Mouse (Mus musculus) forebrain, postnatal 0 days (tissue): ENCODE measurements around the gene Glb1l2. TPM values are rescaled to one million over a fixed set of nuclear protein-coding genes. Genes with fewer than 3 reads are reported as not detected.
A peak's percentile ranks its signal among the peaks of the same experiment; 100 is the strongest.

Experiments
- ATAC-seq: fragments of 200-750 bp; cut with Nextera tagmentation; 2 replicates; pipeline ENCODE4 v1.8.0; 2017; ENCODE audit warnings: mild to moderate bottlenecking, moderate library complexity
- DNase-seq: peaks from one replicate; pipeline ENCODE4 v3.0.0-alpha.2; 2015
- H3K27ac ChIP-seq: fragments of 300-500 bp; sonication (generic); 2 replicates; pipeline ENCODE4 v1.5.1; 2014; ENCODE audit warnings: low read depth, mild to moderate bottlenecking, antibody characterized with exemption, low read length, moderate library complexity, mixed read lengths
- H3K27me3 ChIP-seq: fragments of 300-500 bp; sonication (generic); 2 replicates; pipeline ENCODE4 v1.6.1; 2014; ENCODE audit warnings: mild to moderate bottlenecking, low read length, mixed read lengths; ENCODE audit not compliant: insufficient read depth
- H3K36me3 ChIP-seq: fragments of 300-500 bp; sonication (generic); 2 replicates; pipeline ENCODE4 v1.6.1; 2014; ENCODE audit warnings: mild to moderate bottlenecking, moderate library complexity; ENCODE audit not compliant: insufficient read depth
- H3K4me1 ChIP-seq: fragments of 300-500 bp; sonication (generic); 2 replicates; pipeline ENCODE4 v1.6.1; 2014; ENCODE audit warnings: antibody characterized with exemption; ENCODE audit not compliant: insufficient read depth
- H3K4me2 ChIP-seq: fragments of 300-500 bp; sonication (generic); 2 replicates; pipeline ENCODE4 v1.6.1; 2014; ENCODE audit warnings: low read depth, mild to moderate bottlenecking, moderate library complexity
- H3K4me3 ChIP-seq: fragments of 300-500 bp; sonication (generic); 2 replicates; pipeline ENCODE4 v1.5.1; 2014; ENCODE audit warnings: low read depth, low read length, mixed read lengths
- H3K9ac ChIP-seq: fragments of 300-500 bp; sonication (generic); 2 replicates; pipeline ENCODE4 v1.6.1; 2014; ENCODE audit warnings: mild to moderate bottlenecking
- H3K9me3 ChIP-seq: fragments of 300-500 bp; sonication (generic); 2 replicates; pipeline ENCODE4 v1.6.1; 2016; ENCODE audit warnings: low read length
- CTCF ChIP-seq: sonication (generic); IDR thresholded peaks from 2 replicates; pipeline ENCODE4 v1.5.1; 2016; ENCODE audit warnings: antibody characterized with exemption, control low read depth, low read depth
- WGBS: fragments of 180-500 bp; shearing (Covaris S2); extraction: QIAGEN DNeasy Blood & Tissue Kit; methylation state at CpG from one replicate; pipeline ENCODE4 v1.1.7; 2014; 5-methylcytosine and 5-hydroxymethylcytosine counted together
- polyA plus RNA-seq: library from polyadenylated mRNA; unstranded; fragments of >200 nt; fragmentation: Nextera tagmentation; extraction: Ambion mirVana; gene quantifications from 2 replicates; pipeline ENCODE4 v1.2.1, GENCODE M21; 2015
- total RNA-seq: library from RNA; depleted of rRNA; stranded (reverse); fragments of >200 nt; gene quantifications from 2 replicates; pipeline ENCODE4 v1.2.3, GENCODE M21; 2014; rRNA removed

The Glb1l2 gene
- 2.8 and 2.9 TPM in 2 replicates for total RNA-seq
- polyA plus RNA-seq, result 1.7 and 1.9 TPM in 2 replicates

GRCm38 (mm10) chr9:26805935-26806666 is at the start of gene Glb1l2:
TSS of gene Glb1l2 (minus strand) at chr9:26806468.
- H3K36me3 ChIP-seq, result no peaks in the 10 kb centered on the region
- peak; percentile 27 for TF ChIP-seq CTCF
- peak within 1 kb of the TSS; percentile 51 for H3K9ac ChIP-seq
- DNase-seq, result peak; percentile 92
- H3K4me1 ChIP-seq, result no peaks in the 10 kb centered on the region
- 4% methylated on average over 33 of the region's 33 CpGs for WGBS
- no peaks in the 10 kb centered on the region for H3K9me3 ChIP-seq
- peak within 1 kb of the TSS; percentile 83 for H3K4me2 ChIP-seq
- H3K27me3 ChIP-seq, result no peaks in the 10 kb centered on the region
- ATAC-seq, result peak; percentile 100
- peak within 1 kb of the TSS; percentile 54; the same call in 1 of the 2 replicates for H3K27ac ChIP-seq
- H3K4me3 ChIP-seq, result peak within 1 kb of the TSS; percentile 45

GRCm38 (mm10) chr9:26831089-26831488 is 24.8 kb upstream of the Glb1l2 start:
- Histone ChIP-seq H3K9ac (no peak overlapping the region), H3K9me3 (no peaks in the 10 kb centered on the region), H3K27me3 (no peaks in the 10 kb centered on the region), H3K4me1 (no peaks in the 10 kb centered on the region), H3K4me2 (no peak overlapping the region), H3K36me3 (no peaks in the 10 kb centered on the region), H3K4me3 (no peak overlapping the region), H3K27ac (no peak overlapping the region)
- no peak for TF ChIP-seq CTCF
- DNase-seq (no peak), ATAC-seq (no peak)
- WGBS, result 84% methylated on average over 3 of the region's 3 CpGs

- no peak for DNase-seq
- H3K4me1 ChIP-seq, result no peaks in the 10 kb centered on the region
- no peaks in the 10 kb centered on the region for H3K36me3 ChIP-seq
- no peak overlapping the region for H3K9ac ChIP-seq
- no peak overlapping the region for H3K27ac ChIP-seq
- H3K4me3 ChIP-seq, result no peak overlapping the region
- H3K27me3 ChIP-seq, result no peaks in the 10 kb centered on the region
- TF ChIP-seq CTCF, result no peak
- no peaks in the 10 kb centered on the region for H3K9me3 ChIP-seq
- WGBS, result 58% methylated on average over 1 of the region's 1 CpGs
- no peak overlapping the region for H3K4me2 ChIP-seq
- no peak for ATAC-seq
Observed at GRCm38 (mm10) chr9:26819942-26820341, 13.7 kb upstream of the Glb1l2 start.

GRCm38 (mm10) chr9:26808735-26809134 is 2.5 kb upstream of the Glb1l2 start:
- Histone ChIP-seq H3K4me1 (no peaks in the 10 kb centered on the region), H3K4me3 (no peak overlapping the region), H3K27me3 (no peaks in the 10 kb centered on the region), H3K9ac (no peak overlapping the region), H3K27ac (no peak overlapping the region), H3K9me3 (no peaks in the 10 kb centered on the region), H3K36me3 (no peaks in the 10 kb centered on the region), H3K4me2 (no peak overlapping the region)
- TF ChIP-seq CTCF, result no peak
- 77% methylated on average over 2 of the region's 2 CpGs for WGBS
- DNase-seq (no peak), ATAC-seq (no peak)

- no peak overlapping the region for H3K4me3 ChIP-seq
- no peaks in the 10 kb centered on the region for H3K36me3 ChIP-seq
- H3K27ac ChIP-seq, result no peak overlapping the region
- TF ChIP-seq CTCF, result no peak
- H3K4me2 ChIP-seq, result no peak overlapping the region
- H3K27me3 ChIP-seq, result no peaks in the 10 kb centered on the region
- no peaks in the 10 kb centered on the region for H3K9me3 ChIP-seq
- no peaks in the 10 kb centered on the region for H3K4me1 ChIP-seq
- no peak overlapping the region for H3K9ac ChIP-seq
- ATAC-seq, result no peak
- DNase-seq, result no peak
Observed at GRCm38 (mm10) chr9:26804321-26804720, 1.9 kb downstream of the Glb1l2 start.

GRCm38 (mm10) chr9:26800357-26800756 is 5.9 kb downstream of the Glb1l2 start:
- 97% methylated on average over 2 of the region's 2 CpGs for WGBS
- Histone ChIP-seq H3K4me2 (no peak overlapping the region), H3K27me3 (no peaks in the 10 kb centered on the region), H3K9ac (no peak overlapping the region), H3K4me3 (no peak overlapping the region), H3K36me3 (no peaks in the 10 kb centered on the region), H3K4me1 (no peaks in the 10 kb centered on the region), H3K9me3 (no peaks in the 10 kb centered on the region), H3K27ac (no peak overlapping the region)
- DNase-seq (no peak), ATAC-seq (no peak)
- TF ChIP-seq CTCF, result no peak

GRCm38 (mm10) chr9:26798731-26799130 is 7.5 kb downstream of the Glb1l2 start:
- Histone ChIP-seq H3K4me1 (no peaks in the 10 kb centered on the region), H3K27me3 (no peaks in the 10 kb centered on the region), H3K4me2 (no peak overlapping the region), H3K4me3 (no peak overlapping the region), H3K36me3 (no peaks in the 10 kb centered on the region), H3K9me3 (no peaks in the 10 kb centered on the region), H3K9ac (no peak overlapping the region), H3K27ac (no peak overlapping the region)
- no peak for TF ChIP-seq CTCF
- DNase-seq (no peak), ATAC-seq (no peak)
- WGBS, result 91% methylated on average over 1 of the region's 1 CpGs
